Mouse (Mus musculus) heart, embryonic 11.5 days (tissue): ENCODE measurements at regions not wholly inside any gene's neighbourhood (a gene's known extent, or its start where the extent isn't known, plus 50 kb on each side); places are given as distances from the start of the nearest gene placed in this dataset.

Source experiments
- ATAC-seq: fragments of 200-750 bp; cut with Nextera tagmentation; replicated peaks from 2 replicates; pipeline ENCODE4 v1.8.0; 2017; ENCODE audit warnings: moderate library complexity; ENCODE audit not compliant: insufficient number of reproducible peaks, low FRiP score, low TSS enrichment
- H3K27ac ChIP-seq: fragments of 300-500 bp; sonication (generic); 2 replicates; pipeline ENCODE4 v1.5.1; 2014; ENCODE audit warnings: mild to moderate bottlenecking, low read depth, low read length
- H3K27me3 ChIP-seq: fragments of 300-500 bp; sonication (generic); 2 replicates; pipeline ENCODE4 v1.6.1; 2014; ENCODE audit warnings: mild to moderate bottlenecking, low read length, mixed read lengths; ENCODE audit not compliant: control insufficient read depth, insufficient read depth
- H3K36me3 ChIP-seq: fragments of 300-500 bp; sonication (generic); 2 replicates; pipeline ENCODE4 v1.6.1; 2014; ENCODE audit warnings: mild to moderate bottlenecking, low read length, moderate library complexity, mixed read lengths; ENCODE audit not compliant: control insufficient read depth, insufficient read depth
- H3K4me1 ChIP-seq: fragments of 300-500 bp; sonication (generic); 2 replicates; pipeline ENCODE4 v1.6.1; 2014; ENCODE audit warnings: low read length; ENCODE audit not compliant: control insufficient read depth, insufficient read depth
- H3K4me2 ChIP-seq: fragments of 300-500 bp; sonication (generic); 2 replicates; pipeline ENCODE4 v1.6.1; 2014; ENCODE audit warnings: mild to moderate bottlenecking, moderate library complexity
- H3K4me3 ChIP-seq: fragments of 300-500 bp; sonication (generic); 2 replicates; pipeline ENCODE4 v1.5.1; 2014; ENCODE audit warnings: low read depth, low read length
- H3K9ac ChIP-seq: fragments of 300-500 bp; sonication (generic); 2 replicates; pipeline ENCODE4 v1.6.1; 2014; ENCODE audit warnings: mild to moderate bottlenecking, low read depth, low read length, moderate library complexity
- H3K9me3 ChIP-seq: fragments of 300-500 bp; sonication (generic); replicated peaks from 2 replicates; pipeline ENCODE4 v1.6.1; 2016; ENCODE audit warnings: low read length; ENCODE audit not compliant: control insufficient read depth
- WGBS: fragments of 180-500 bp; shearing (Covaris S2); extraction: QIAGEN DNeasy Blood & Tissue Kit; methylation state at CpG from one replicate; pipeline ENCODE4 v1.1.7; 2014; ENCODE audit not compliant: insufficient replicate concordance; 5-methylcytosine and 5-hydroxymethylcytosine counted together

- no peak overlapping the region for H3K9ac ChIP-seq
- no peak for ATAC-seq
- H3K27ac ChIP-seq, result no peak overlapping the region
- no peaks in the 10 kb centered on the region for H3K27me3 ChIP-seq
- no peaks in the 10 kb centered on the region for H3K36me3 ChIP-seq
- peaks cover 25% of the 10 kb centered on the region for H3K4me1 ChIP-seq
- peaks cover 5% of the 10 kb centered on the region; the same call in 1 of the 2 replicates for H3K9me3 ChIP-seq
- H3K4me3 ChIP-seq, result no peak overlapping the region
- no peak overlapping the region for H3K4me2 ChIP-seq
- 15% methylated on average over 4 of the region's 4 CpGs for WGBS
Observed at GRCm38 (mm10) chr2:28141975-28142374, 50.8 kb upstream of the Olfm1 start.

- Histone ChIP-seq H3K4me2 (no peak overlapping the region), H3K9me3 (peaks cover 5% of the 10 kb centered on the region; the same call in 1 of the 2 replicates), H3K4me3 (no peak overlapping the region), H3K27me3 (no peaks in the 10 kb centered on the region), H3K9ac (no peak overlapping the region), H3K4me1 (peaks cover 25% of the 10 kb centered on the region), H3K36me3 (no peaks in the 10 kb centered on the region), H3K27ac (no peak overlapping the region)
- ATAC-seq, result 0 out of 2 replicates have a peak, but pooled peaks have one; percentile 35
- 19% methylated on average over 4 of the region's 4 CpGs for WGBS
Observed at GRCm38 (mm10) chr2:28141556-28141955, 51.2 kb upstream of the Olfm1 start.

- Histone ChIP-seq H3K4me2 (0 out of 2 replicates have a peak overlapping the region, but pooled peaks have one; percentile 2), H3K9me3 (no peaks in the 10 kb centered on the region), H3K27ac (no peak overlapping the region)
Observed at GRCm38 (mm10) chr2:28138583-28138982, 53.9 kb upstream of the Fcnb start.

GRCm38 (mm10) chr2:28134605-28135004, 49.9 kb upstream of the Fcnb start:
- WGBS, result 85% methylated on average over 1 of the region's 1 CpGs

More at GRCm38 (mm10) chr2:28138583-28138982, 53.9 kb upstream of the Fcnb start:
- Histone ChIP-seq H3K36me3 (no peaks in the 10 kb centered on the region), H3K4me3 (no peak overlapping the region), H3K9ac (no peak overlapping the region), H3K27me3 (no peaks in the 10 kb centered on the region), H3K4me1 (peaks cover 21% of the 10 kb centered on the region)
- 44% methylated on average over 6 of the region's 6 CpGs for WGBS
- ATAC-seq, result no peak

More at GRCm38 (mm10) chr2:28134605-28135004, 49.9 kb upstream of the Fcnb start:
- ATAC-seq, result no peak
- Histone ChIP-seq H3K4me3 (no peak overlapping the region), H3K36me3 (no peaks in the 10 kb centered on the region), H3K27ac (no peak overlapping the region), H3K9ac (no peak overlapping the region), H3K27me3 (no peaks in the 10 kb centered on the region), H3K9me3 (no peaks in the 10 kb centered on the region), H3K4me1 (peaks cover 11% of the 10 kb centered on the region), H3K4me2 (no peak overlapping the region)
